Mouse (Mus musculus) kidney, postnatal 4 days (tissue): Measurements from ENCODE around the gene Adcy10.

ENCODE experiments used
- DNase-seq, 2 experiments: peaks; one replicate each; pipeline ENCODE4 v3.0.0; 2021; ENCODE audit warnings: mixed read lengths in 2 of 2

Adcy10 gene

GRCm38 (mm10) chr1:165604203-165604602 lies 119.2 kb downstream of the Adcy10 start:
- no peak for DNase-seq

- no peak for DNase-seq
Measured at GRCm38 (mm10) chr1:165605108-165605507, 120.1 kb downstream of the Adcy10 start.

GRCm38 (mm10) chr1:165605774-165606173 lies 120.8 kb downstream of the Adcy10 start:
- peak in 1 of 2 experiments; percentile 35 for DNase-seq

GRCm38 (mm10) chr1:165608904-165609303 lies 123.9 kb downstream of the Adcy10 start:
- DNase-seq, result no peak

GRCm38 (mm10) chr1:165609495-165610320 lies 124.7 kb downstream of the Adcy10 start:
- DNase-seq, result no peak

- DNase-seq, result no peak
Measured at GRCm38 (mm10) chr1:165610321-165610999, 125.5 kb downstream of the Adcy10 start.

- no peak for DNase-seq
Measured at GRCm38 (mm10) chr1:165612714-165613113, 127.7 kb downstream of the Adcy10 start.

- no peak for DNase-seq
Measured at GRCm38 (mm10) chr1:165613926-165614325, 128.9 kb downstream of the Adcy10 start.

GRCm38 (mm10) chr1:165614793-165615192 lies 129.8 kb downstream of the Adcy10 start:
- no peak for DNase-seq

- no peak for DNase-seq
Measured at GRCm38 (mm10) chr1:165616652-165617051, 131.7 kb downstream of the Adcy10 start.

GRCm38 (mm10) chr1:165617166-165617891 lies 132.3 kb downstream of the Adcy10 start:
- DNase-seq, result peak; percentile 68 to 79

GRCm38 (mm10) chr1:165618201-165618624 lies 133.2 kb downstream of the Adcy10 start:
- DNase-seq, result peak in 1 of 2 experiments; percentile 46

- no peak for DNase-seq
Measured at GRCm38 (mm10) chr1:165625058-165625457, 140.1 kb downstream of the Adcy10 start.

GRCm38 (mm10) chr1:165625896-165626295 lies 140.9 kb downstream of the Adcy10 start:
- DNase-seq, result peak; percentile 50 to 57
